Mouse (Mus musculus) forebrain, embryonic 14.5 days (tissue): ENCODE results near the gene Lrrc29. TPM values are rescaled to one million over a fixed set of nuclear protein-coding genes. Genes with fewer than 3 reads are reported as not detected.

Experiments
- ATAC-seq: fragments of 200-750 bp; cut with Nextera tagmentation; 2 replicates; pipeline ENCODE4 v1.8.0; 2017; ENCODE audit warnings: mild to moderate bottlenecking, moderate library complexity
- DNase-seq: peaks from one replicate; pipeline ENCODE4 v3.0.0-alpha.2; 2015; ENCODE audit warnings: low spot score
- H3K27ac ChIP-seq: fragments of 300-500 bp; sonication (generic); 2 replicates; pipeline ENCODE4 v1.5.1; 2014; ENCODE audit warnings: low read depth, mild to moderate bottlenecking, control low read depth, low read length, moderate library complexity
- H3K27me3 ChIP-seq: fragments of 300-500 bp; sonication (generic); replicated peaks from 2 replicates; pipeline ENCODE4 v1.6.1; 2014; ENCODE audit warnings: low read length, control low read depth, mixed read lengths; ENCODE audit not compliant: control insufficient read depth, insufficient read depth
- H3K36me3 ChIP-seq: fragments of 300-500 bp; sonication (generic); 2 replicates; pipeline ENCODE4 v1.6.1; 2014; ENCODE audit warnings: low read length, control low read depth; ENCODE audit not compliant: control insufficient read depth, insufficient read depth
- H3K4me1 ChIP-seq: fragments of 300-500 bp; sonication (generic); 2 replicates; pipeline ENCODE4 v1.6.1; 2014; ENCODE audit warnings: antibody characterized with exemption, low read length, control low read depth; ENCODE audit not compliant: control insufficient read depth, insufficient read depth
- H3K4me2 ChIP-seq: fragments of 300-500 bp; sonication (generic); 2 replicates; pipeline ENCODE4 v1.6.1; 2014; ENCODE audit warnings: mild to moderate bottlenecking, control low read depth, low read length
- H3K4me3 ChIP-seq: fragments of 300-500 bp; sonication (generic); 2 replicates; pipeline ENCODE4 v1.5.1; 2014; ENCODE audit warnings: low read depth, low read length, control low read depth
- H3K9ac ChIP-seq: fragments of 300-500 bp; sonication (generic); 2 replicates; pipeline ENCODE4 v1.6.1; 2014; ENCODE audit warnings: mild to moderate bottlenecking, low read length, control low read depth, moderate library complexity
- H3K9me3 ChIP-seq: fragments of 300-500 bp; sonication (generic); replicated peaks from 2 replicates; pipeline ENCODE4 v1.6.1; 2016; ENCODE audit warnings: low read length, control low read depth, mixed read lengths; ENCODE audit not compliant: control insufficient read depth
- WGBS: fragments of 180-500 bp; shearing (Covaris S2); extraction: QIAGEN DNeasy Blood & Tissue Kit; methylation state at CpG from one replicate; pipeline ENCODE4 v1.1.7; 2014; 5-methylcytosine and 5-hydroxymethylcytosine counted together
- polyA plus RNA-seq: library from polyadenylated mRNA; unstranded; fragments of >200 nt; fragmentation: Nextera tagmentation; extraction: Ambion mirVana; gene quantifications from 2 replicates; pipeline ENCODE4 v1.2.1, GENCODE M21; 2014

Gene Lrrc29
- polyA plus RNA-seq, 1 experiment from 2014 or later, result 0.93 TPM

GRCm38 (mm10) chr8:105282239-105282638 is 43.8 kb downstream of the Lrrc29 start:
- H3K36me3 ChIP-seq, result peaks cover 42% of the 10 kb centered on the region

GRCm38 (mm10) chr8:105281821-105282220 is 44.3 kb downstream of the Lrrc29 start:
- ATAC-seq, result no peak
- H3K9ac ChIP-seq, result no peak overlapping the region
- WGBS, result 90% methylated on average over 12 of the region's 12 CpGs
- H3K27ac ChIP-seq, result no peak overlapping the region
- H3K9me3 ChIP-seq, result no peaks in the 10 kb centered on the region
- H3K36me3 ChIP-seq, result peaks cover 42% of the 10 kb centered on the region
- H3K27me3 ChIP-seq, result peaks cover 29% of the 10 kb centered on the region
- no peak for DNase-seq
- H3K4me1 ChIP-seq, result peaks cover 12% of the 10 kb centered on the region
- no peak overlapping the region for H3K4me2 ChIP-seq
- H3K4me3 ChIP-seq, result no peak overlapping the region

More at GRCm38 (mm10) chr8:105282239-105282638, 43.8 kb downstream of the Lrrc29 start:
- Histone ChIP-seq H3K4me1 (peaks cover 14% of the 10 kb centered on the region), H3K4me2 (no peak overlapping the region), H3K9me3 (no peaks in the 10 kb centered on the region), H3K9ac (no peak overlapping the region), H3K4me3 (no peak overlapping the region), H3K27me3 (peaks cover 25% of the 10 kb centered on the region), H3K27ac (no peak overlapping the region)
- no peak for DNase-seq
- WGBS, result 88% methylated on average over 4 of the region's 4 CpGs
- no peak for ATAC-seq

GRCm38 (mm10) chr8:105280567-105280966 is 45.5 kb downstream of the Lrrc29 start:
- ATAC-seq (no peak), DNase-seq (no peak)
- peaks cover 39% of the 10 kb centered on the region for H3K27me3 ChIP-seq
- 74% methylated on average over 3 of the region's 3 CpGs for WGBS
- peaks cover 42% of the 10 kb centered on the region for H3K36me3 ChIP-seq
- no peak overlapping the region for H3K9ac ChIP-seq
- H3K4me2 ChIP-seq, result no peak overlapping the region
- H3K9me3 ChIP-seq, result no peaks in the 10 kb centered on the region
- no peak overlapping the region for H3K4me3 ChIP-seq
- H3K27ac ChIP-seq, result no peak overlapping the region
- peaks cover 12% of the 10 kb centered on the region for H3K4me1 ChIP-seq

- peaks cover 56% of the 10 kb centered on the region for H3K27me3 ChIP-seq
- ATAC-seq, result peak; percentile 78
- H3K9me3 ChIP-seq, result no peaks in the 10 kb centered on the region
- peak overlapping the region; percentile 52 for H3K4me2 ChIP-seq
- peak; percentile 83 for DNase-seq
- peaks cover 33% of the 10 kb centered on the region for H3K36me3 ChIP-seq
- H3K4me3 ChIP-seq, result peak overlapping the region; percentile 21
- under 1% methylated on average over 28 of the region's 28 CpGs for WGBS
- H3K4me1 ChIP-seq, result peaks cover 12% of the 10 kb centered on the region
- H3K9ac ChIP-seq, result peak overlapping the region; percentile 41
- no peak overlapping the region for H3K27ac ChIP-seq
Observed at GRCm38 (mm10) chr8:105278911-105279334, 47.2 kb downstream of the Lrrc29 start.

- peaks cover 77% of the 10 kb centered on the region for H3K27me3 ChIP-seq
- H3K9me3 ChIP-seq, result no peaks in the 10 kb centered on the region
- 3% methylated on average over 30 of the region's 30 CpGs for WGBS
- DNase-seq, result peak; percentile 66
- peak; percentile 69 for ATAC-seq
- peak overlapping the region; percentile 86 for H3K4me2 ChIP-seq
- peak overlapping the region; percentile 56 for H3K9ac ChIP-seq
- H3K36me3 ChIP-seq, result peaks cover 14% of the 10 kb centered on the region
- peak overlapping the region; percentile 38 for H3K4me3 ChIP-seq
- no peak overlapping the region for H3K27ac ChIP-seq
- H3K4me1 ChIP-seq, result peaks cover 12% of the 10 kb centered on the region
Observed at GRCm38 (mm10) chr8:105276292-105277120, 49.6 kb downstream of the Lrrc29 start.

- H3K36me3 ChIP-seq, result peaks cover 11% of the 10 kb centered on the region; the same call in 1 of the 2 replicates
- WGBS, result 5% methylated on average over 10 of the region's 10 CpGs
- no peaks in the 10 kb centered on the region for H3K9me3 ChIP-seq
- no peak for ATAC-seq
- H3K27me3 ChIP-seq, result peaks cover 84% of the 10 kb centered on the region
- DNase-seq, result no peak
- H3K4me1 ChIP-seq, result peaks cover 12% of the 10 kb centered on the region
- peak within 1 kb of the TSS; percentile 38 for H3K4me3 ChIP-seq
- peak within 1 kb of the TSS; percentile 56 for H3K9ac ChIP-seq
- no peak within 1 kb of the TSS for H3K27ac ChIP-seq
- peak within 1 kb of the TSS; percentile 86 for H3K4me2 ChIP-seq
Observed at GRCm38 (mm10) chr8:105275840-105276239, 50.2 kb downstream of the Lrrc29 start, which contains the start of gene Nol3. Nol3 (plus strand) TSS chr8:105276140.

- H3K4me1 ChIP-seq, result peaks cover 12% of the 10 kb centered on the region
- no peak overlapping the region for H3K9ac ChIP-seq
- WGBS, result 4% methylated on average over 9 of the region's 11 CpGs
- no peaks in the 10 kb centered on the region for H3K9me3 ChIP-seq
- peaks cover 8% of the 10 kb centered on the region; the same call in 1 of the 2 replicates for H3K36me3 ChIP-seq
- H3K4me2 ChIP-seq, result peak overlapping the region; percentile 86
- peaks cover 88% of the 10 kb centered on the region for H3K27me3 ChIP-seq
- DNase-seq (no peak), ATAC-seq (no peak)
- 0 out of 2 replicates have a peak overlapping the region, but pooled peaks have one; percentile 38 for H3K4me3 ChIP-seq
- no peak overlapping the region for H3K27ac ChIP-seq
Observed at GRCm38 (mm10) chr8:105275387-105275786, 50.7 kb downstream of the Lrrc29 start.

GRCm38 (mm10) chr8:105270916-105271186 is 55.2 kb downstream of the Lrrc29 start:
- no peak for DNase-seq
- H3K4me1 ChIP-seq, result peaks cover 4% of the 10 kb centered on the region; the same call in 1 of the 2 replicates
- H3K27me3 ChIP-seq, result peaks cover 96% of the 10 kb centered on the region
- no peak overlapping the region for H3K9ac ChIP-seq
- H3K9me3 ChIP-seq, result no peaks in the 10 kb centered on the region
- H3K36me3 ChIP-seq, result no peaks in the 10 kb centered on the region
- H3K4me2 ChIP-seq, result 0 out of 2 replicates have a peak overlapping the region, but pooled peaks have one; percentile 69
- 0% methylated on average over 11 of the region's 11 CpGs for WGBS
- H3K4me3 ChIP-seq, result no peak overlapping the region
- no peak for ATAC-seq
- no peak overlapping the region for H3K27ac ChIP-seq
